Mouse (Mus musculus) heart, embryonic 14.5 days (tissue): ENCODE data around the gene Cd101. TPM values are rescaled to one million over a fixed set of nuclear protein-coding genes. Genes with fewer than 3 reads are reported as not detected.

Source experiments
- ATAC-seq: fragments of 200-750 bp; cut with Nextera tagmentation; 2 replicates; pipeline ENCODE4 v1.8.0; 2017; ENCODE audit warnings: low read depth, moderate TSS enrichment; ENCODE audit not compliant: insufficient number of reproducible peaks, insufficient read depth, low FRiP score
- H3K27ac ChIP-seq, 2 experiments: fragments of 200-500 bp in 1 of 2; fragments of 300-500 bp in 1 of 2; sonication (generic) in 1 of 2; replicated peaks in 1 of 2; 2 replicates each; pipeline ENCODE4 v1.5.1; 2012 to 2014; ENCODE audit warnings: low read depth in 2 of 2, low read length in 2 of 2, control low read depth in 1 of 2, mild to moderate bottlenecking in 1 of 2, mixed read lengths in 1 of 2; ENCODE audit not compliant: control insufficient read depth in 1 of 2, insufficient read depth in 1 of 2
- H3K27me3 ChIP-seq: fragments of 300-500 bp; sonication (generic); 2 replicates; pipeline ENCODE4 v1.6.1; 2014; ENCODE audit warnings: mild to moderate bottlenecking, low read length, control low read depth; ENCODE audit not compliant: control insufficient read depth, insufficient read depth
- H3K36me3 ChIP-seq: fragments of 300-500 bp; sonication (generic); 2 replicates; pipeline ENCODE4 v1.6.1; 2014; ENCODE audit warnings: mild to moderate bottlenecking, control low read depth, low read length, mixed read lengths; ENCODE audit not compliant: control insufficient read depth, insufficient read depth
- H3K4me1 ChIP-seq, 2 experiments: fragments of 200-500 bp in 1 of 2; fragments of 300-500 bp in 1 of 2; sonication (generic) in 1 of 2; 2 replicates each; pipeline ENCODE4 v1.6.1; 2012 to 2014; ENCODE audit warnings: low read length in 2 of 2, control low read depth in 1 of 2, mixed read lengths in 1 of 2; ENCODE audit not compliant: control insufficient read depth in 2 of 2, insufficient read depth in 2 of 2
- H3K4me2 ChIP-seq: fragments of 300-500 bp; sonication (generic); 2 replicates; pipeline ENCODE4 v1.6.1; 2014; ENCODE audit warnings: mild to moderate bottlenecking, low read length
- H3K4me3 ChIP-seq, 2 experiments: fragments of 200-500 bp in 1 of 2; fragments of 300-500 bp in 1 of 2; sonication (generic) in 1 of 2; 2 replicates each; pipeline ENCODE4 v1.5.1; 2012 to 2014; ENCODE audit warnings: low read length in 2 of 2, mild to moderate bottlenecking in 2 of 2, control low read depth in 1 of 2, low read depth in 1 of 2, moderate library complexity in 1 of 2; ENCODE audit not compliant: control insufficient read depth in 1 of 2, insufficient read depth in 1 of 2
- H3K9ac ChIP-seq: fragments of 300-500 bp; sonication (generic); 2 replicates; pipeline ENCODE4 v1.6.1; 2014; ENCODE audit warnings: mild to moderate bottlenecking, low read length
- H3K9me3 ChIP-seq: fragments of 300-500 bp; sonication (generic); 2 replicates; pipeline ENCODE4 v1.6.1; 2016; ENCODE audit warnings: low read length, control low read depth; ENCODE audit not compliant: control insufficient read depth
- WGBS: fragments of 180-500 bp; shearing (Covaris S2); extraction: QIAGEN DNeasy Blood & Tissue Kit; methylation state at CpG from one replicate; pipeline ENCODE4 v1.1.7; 2014; 5-methylcytosine and 5-hydroxymethylcytosine counted together
- polyA plus RNA-seq: library from polyadenylated mRNA; unstranded; fragments of >200 nt; fragmentation: Nextera tagmentation; extraction: Ambion mirVana; gene quantifications from 2 replicates; pipeline ENCODE4 v1.2.1, GENCODE M21; 2014

Gene Cd101
- polyA plus RNA-seq, 1 experiment from 2014 or later, result 0.27 TPM

DNA sequence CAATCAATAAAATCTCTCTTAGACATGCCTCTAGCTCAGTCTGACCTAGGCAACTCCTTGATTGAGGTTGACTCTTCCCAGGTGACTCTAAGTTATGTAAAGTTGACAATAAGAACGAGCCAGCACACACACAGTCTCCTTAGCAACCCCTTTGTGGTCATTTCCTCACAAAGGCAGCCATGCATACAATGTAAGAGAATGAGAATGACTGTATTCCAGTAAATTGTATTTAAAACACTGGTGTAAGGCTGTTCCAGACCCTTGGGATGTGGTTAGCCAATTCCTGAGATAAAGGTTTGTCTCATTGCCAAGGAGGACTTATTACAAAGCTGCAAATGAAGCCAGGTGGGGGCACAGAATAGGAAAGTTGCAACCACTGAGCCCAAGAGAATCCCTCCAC, 39.1 kb downstream of the Cd101 start:
- 62% methylated on average over 1 of the region's 1 CpGs for WGBS
- H3K36me3 ChIP-seq, result no peaks in the 10 kb centered on the region
- no peak overlapping the region for H3K4me2 ChIP-seq
- no peak overlapping the region for H3K4me3 ChIP-seq
- no peak overlapping the region for H3K9ac ChIP-seq
- H3K27me3 ChIP-seq, result no peaks in the 10 kb centered on the region
- no peak overlapping the region for H3K27ac ChIP-seq
- no peak for ATAC-seq
- H3K4me1 ChIP-seq, result peaks cover 3 to 16% of the 10 kb centered on the region in 2 experiments; a peak in 3 of 4 replicates
- H3K9me3 ChIP-seq, result no peaks in the 10 kb centered on the region

GRCm38 (mm10) chr3:100989417-100989816, 39.9 kb downstream of the Cd101 start:
- Histone ChIP-seq H3K36me3 (no peaks in the 10 kb centered on the region), H3K27ac (no peak overlapping the region), H3K4me3 (no peak overlapping the region), H3K4me2 (no peak overlapping the region), H3K4me1 (peaks cover 10 to 16% of the 10 kb centered on the region in 2 experiments), H3K27me3 (no peaks in the 10 kb centered on the region), H3K9ac (no peak overlapping the region), H3K9me3 (no peaks in the 10 kb centered on the region)
- no peak for ATAC-seq
- 73% methylated on average over 12 of the region's 12 CpGs for WGBS

- Histone ChIP-seq H3K4me1 (no peaks in the 10 kb centered on the region), H3K27ac (no peak overlapping the region), H3K9me3 (no peaks in the 10 kb centered on the region), H3K27me3 (no peaks in the 10 kb centered on the region), H3K4me3 (no peak overlapping the region), H3K9ac (no peak overlapping the region), H3K36me3 (no peaks in the 10 kb centered on the region), H3K4me2 (no peak overlapping the region)
- WGBS, result 74% methylated on average over 8 of the region's 8 CpGs
- no peak for ATAC-seq
These were observed 50.1 kb downstream of the Cd101 start for GRCm38 (mm10) chr3:100979290-100979689.

DNA sequence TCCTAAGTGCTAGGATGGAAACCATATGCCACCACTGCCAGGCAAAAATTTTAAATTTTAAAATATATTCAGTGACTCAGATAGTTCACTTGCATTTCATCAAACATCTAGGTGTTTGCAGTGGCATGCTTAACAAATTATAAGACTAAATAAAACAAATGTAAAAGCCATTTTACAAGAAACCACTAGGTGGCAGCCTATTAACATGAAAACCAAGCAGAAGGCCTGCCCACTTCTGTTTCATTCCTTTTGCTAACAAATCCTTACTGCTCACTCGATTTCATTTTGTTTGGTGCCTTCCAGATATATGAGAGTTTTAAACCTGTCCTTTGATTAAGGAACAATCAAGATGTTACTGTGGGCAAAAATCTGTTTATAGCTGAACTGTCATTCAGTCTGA, 55.5 kb downstream of the Cd101 start:
- H3K4me3 ChIP-seq, result no peak overlapping the region
- WGBS, result 0% methylated on average over 1 of the region's 1 CpGs
- no peaks in the 10 kb centered on the region for H3K36me3 ChIP-seq
- H3K4me2 ChIP-seq, result no peak overlapping the region
- H3K27me3 ChIP-seq, result no peaks in the 10 kb centered on the region
- H3K27ac ChIP-seq, result no peak overlapping the region
- H3K4me1 ChIP-seq, result peaks cover 3 to 6% of the 10 kb centered on the region in 2 experiments
- no peak for ATAC-seq
- no peaks in the 10 kb centered on the region for H3K9me3 ChIP-seq
- no peak overlapping the region for H3K9ac ChIP-seq

GRCm38 (mm10) chr3:100969176-100969917, 60.0 kb downstream of the Cd101 start, which contains the start of gene Ttf2:
Ttf2 (minus strand) TSS chr3:100969663.
- H3K9ac ChIP-seq, result peak within 1 kb of the TSS; percentile 80
- ATAC-seq, result peak; percentile 97
- no peaks in the 10 kb centered on the region for H3K9me3 ChIP-seq
- peak within 1 kb of the TSS; percentile 73 to 84 for H3K4me3 ChIP-seq
- no peaks in the 10 kb centered on the region for H3K27me3 ChIP-seq
- under 1% methylated on average over 40 of the region's 40 CpGs for WGBS
- H3K36me3 ChIP-seq, result peaks cover 17% of the 10 kb centered on the region; the same call in 1 of the 2 replicates
- H3K4me2 ChIP-seq, result peak within 1 kb of the TSS; percentile 80
- peaks cover 6 to 12% of the 10 kb centered on the region in 2 experiments for H3K4me1 ChIP-seq
- peak within 1 kb of the TSS in 1 of 2 experiments; percentile 45; a peak in 2 of 4 replicates for H3K27ac ChIP-seq

DNA sequence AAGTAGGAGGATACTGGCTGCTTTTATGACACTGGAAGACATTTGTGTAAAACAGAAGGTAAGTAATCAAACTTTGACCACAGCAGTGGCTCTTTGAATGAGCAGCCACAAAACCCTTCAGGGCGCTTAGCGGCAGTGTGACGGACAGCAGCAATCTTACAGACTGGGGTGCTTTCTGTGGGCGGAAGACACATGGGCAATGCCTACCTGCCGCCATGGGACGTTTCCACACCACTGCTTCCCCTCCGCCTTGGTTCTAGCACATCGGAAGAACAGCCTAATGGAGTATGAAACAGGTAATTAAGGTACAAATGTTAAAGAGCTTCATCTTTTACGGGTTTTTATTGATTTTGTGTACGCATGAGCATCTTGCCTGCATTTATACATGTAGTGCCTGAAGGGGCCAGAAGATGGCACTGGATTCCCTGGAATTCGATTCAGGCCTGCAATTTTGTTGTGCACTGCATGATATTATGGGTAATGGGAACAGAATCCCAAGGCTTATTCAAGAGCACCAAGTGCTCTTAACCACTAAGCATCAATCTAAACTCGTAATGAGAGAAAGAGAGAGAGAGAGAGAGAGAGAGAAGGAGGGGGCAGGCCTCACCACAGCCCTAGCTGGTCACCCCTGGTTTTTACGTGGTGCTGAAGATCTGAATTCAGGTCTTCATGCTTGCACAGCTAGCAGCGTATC, 65.4 kb downstream of the Cd101 start:
- no peaks in the 10 kb centered on the region for H3K27me3 ChIP-seq
- WGBS, result 82% methylated on average over 14 of the region's 14 CpGs
- H3K4me1 ChIP-seq, result peaks cover 12 to 23% of the 10 kb centered on the region in 2 experiments
- no peak overlapping the region for H3K27ac ChIP-seq
- no peak overlapping the region for H3K4me3 ChIP-seq
- H3K4me2 ChIP-seq, result no peak overlapping the region
- H3K9ac ChIP-seq, result no peak overlapping the region
- H3K9me3 ChIP-seq, result no peaks in the 10 kb centered on the region
- peaks cover 64% of the 10 kb centered on the region for H3K36me3 ChIP-seq
- no peak for ATAC-seq

DNA sequence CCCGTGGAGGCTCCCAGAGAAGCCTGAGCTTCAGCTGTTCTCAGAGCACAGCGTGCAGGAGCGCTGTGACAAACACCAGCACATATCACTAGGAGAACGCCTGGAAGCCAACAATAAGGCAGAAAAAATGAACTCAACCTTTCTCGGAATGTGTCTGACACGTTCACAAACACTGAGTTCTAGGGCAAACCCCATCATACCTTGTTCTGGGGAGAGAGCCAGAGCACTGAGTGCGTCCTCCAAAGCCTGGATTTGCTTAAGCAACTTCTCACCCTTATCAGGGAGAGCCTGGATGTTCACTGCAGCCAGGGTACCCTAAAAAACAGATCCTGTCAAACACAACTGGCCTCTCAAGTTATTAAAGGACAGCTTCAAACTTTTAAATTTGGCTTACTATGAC, 67.9 kb downstream of the Cd101 start:
- 50% methylated on average over 7 of the region's 7 CpGs for WGBS
- Histone ChIP-seq H3K27me3 (no peaks in the 10 kb centered on the region), H3K36me3 (peaks cover 79% of the 10 kb centered on the region), H3K9me3 (no peaks in the 10 kb centered on the region), H3K9ac (peak overlapping the region; percentile 23; the same call in 1 of the 2 replicates), H3K4me1 (peaks cover 9 to 17% of the 10 kb centered on the region in 2 experiments), H3K4me2 (peak overlapping the region; percentile 1; the same call in 1 of the 2 replicates), H3K4me3 (no peak overlapping the region), H3K27ac (peak overlapping the region; percentile 80 to 85)
- ATAC-seq, result no peak
